Mouse (Mus musculus) liver, embryonic 14.5 days (tissue): Measurements from ENCODE around the gene Gm10234.

ENCODE experiments used
- CTCF ChIP-seq: IDR thresholded peaks from 2 replicates; pipeline ENCODE4 v1.5.1; 2016; ENCODE audit warnings: antibody characterized with exemption, low read depth, control low read depth
- EP300 ChIP-seq: IDR thresholded peaks from 2 replicates; pipeline ENCODE4 v1.6.1; 2016; ENCODE audit warnings: antibody characterized with exemption, low read depth

- TF ChIP-seq EP300 = no peak
- TF ChIP-seq CTCF = no peak
Observed at GRCm38 (mm10) chr6:95298387-95298786, 23.5 kb upstream of the Gm10234 start.
